10 mouse cellular contexts compared by ENCODE assay signal in the genomic region with DNA sequence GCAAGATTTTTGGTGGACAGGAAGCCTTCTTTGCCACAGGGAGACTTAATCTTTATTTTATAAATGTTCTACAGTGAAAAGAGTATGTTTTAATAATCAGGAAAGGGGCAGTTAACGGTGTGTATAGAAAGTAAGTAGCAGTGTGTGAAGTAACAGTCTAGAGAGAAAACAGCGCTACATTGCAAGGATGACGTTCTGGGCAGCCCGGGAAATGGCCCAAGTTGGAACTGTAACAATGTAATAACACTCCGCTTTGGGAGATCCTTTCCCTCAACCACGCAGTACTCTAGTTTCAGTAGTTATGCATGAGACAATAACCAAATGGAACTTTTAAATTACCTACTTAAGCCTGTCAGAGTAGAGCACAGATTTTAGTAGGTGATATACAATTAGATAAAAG.
DNase-seq lines count a peak whose midpoint lies in the region; ATAC-seq lines count a peak whose summit lies in the region.
"Had no signal": no experiment of that assay in that cellular context is flagged by ENCODE, and none has a peak within 500 bp of the region (broad histone marks: within the 10 kb centered on the region; RNA-seq: fewer than 3 reads in every experiment).

No protein-coding gene starts in this region.

- no peak overlapping the region for H3K4me3 ChIP-seq in kidney, embryonic 14.5 days (ENCODE audit: low read length)
- H3K4me3 ChIP-seq in stomach, embryonic 16.5 days (replicated peaks; ENCODE audit: low read length) = no peak overlapping the region
- H3K4me3 ChIP-seq: erythroblast, embryonic 14.5 days had no signal

- H3K9ac ChIP-seq in kidney, embryonic 14.5 days (ENCODE audit: low read depth, low read length) = no peak overlapping the region
- no peak overlapping the region for H3K9ac ChIP-seq in stomach, embryonic 16.5 days (ENCODE audit: low read length)

- H3K27me3 ChIP-seq in kidney, embryonic 14.5 days (ENCODE audit: control insufficient read depth, insufficient read depth, low read length) = no peaks in the 10 kb centered on the region
- H3K27me3 ChIP-seq in stomach, embryonic 16.5 days (ENCODE audit: control insufficient read depth, insufficient read depth, low read length) = no peaks in the 10 kb centered on the region

- H3K27ac ChIP-seq in kidney, embryonic 14.5 days (ENCODE audit: low read depth, low read length) = no peak overlapping the region
- H3K27ac ChIP-seq in stomach, embryonic 16.5 days (ENCODE audit: low read length) = peak overlapping the region; percentile 70

- no peak for ATAC-seq in kidney, embryonic 14.5 days (ENCODE audit: low FRiP score, low TSS enrichment)
- no peak for ATAC-seq in stomach, embryonic 16.5 days (ENCODE audit: insufficient read depth, low FRiP score)
- ATAC-seq: inflammation-experienced regulatory T-cells, adult 6 months had no signal

- H3K4me2 ChIP-seq in kidney, embryonic 14.5 days (replicated peaks; ENCODE audit: low read depth, low read length) = no peak overlapping the region
- H3K4me2 ChIP-seq in stomach, embryonic 16.5 days (ENCODE audit: low read depth, low read length) = peak overlapping the region; percentile 35; the same call in 1 of the 2 replicates

- peaks cover 5% of the 10 kb centered on the region; the same call in 1 of the 2 replicates for H3K4me1 ChIP-seq in kidney, embryonic 14.5 days (ENCODE audit: control insufficient read depth, insufficient read depth, low read length)
- no peaks in the 10 kb centered on the region; the same call in 1 of the 2 replicates for H3K4me1 ChIP-seq in stomach, embryonic 16.5 days (ENCODE audit: control insufficient read depth, insufficient read depth, low read length)

- WGBS in kidney, embryonic 14.5 days = 49% methylated on average over 6 of the region's 6 CpGs
- WGBS in stomach, embryonic 16.5 days = 42% methylated on average over 6 of the region's 6 CpGs

- peak; percentile 16 for DNase-seq in kidney, postnatal 10 days
- DNase-seq in urinary bladder, postnatal 14 days (ENCODE audit: low spot score) = peak; percentile 17
- DNase-seq in urinary bladder, adult 2 months (ENCODE audit: low spot score) = no peak
- peak; percentile 20 for DNase-seq in gastrocnemius, postnatal 10 days
- no peak for DNase-seq in cerebellum, adult 8-10 months
- no peak for DNase-seq in right cerebral cortex, postnatal 14 days

- H3K9me3 ChIP-seq in kidney, embryonic 14.5 days (ENCODE audit: control insufficient read depth, low read length) = no peaks in the 10 kb centered on the region
- H3K9me3 ChIP-seq in stomach, embryonic 16.5 days (replicated peaks; ENCODE audit: control insufficient read depth, low read length) = no peaks in the 10 kb centered on the region

- H3K36me3 ChIP-seq in kidney, embryonic 14.5 days (ENCODE audit: control insufficient read depth, insufficient read depth, low read length) = no peaks in the 10 kb centered on the region
- no peaks in the 10 kb centered on the region for H3K36me3 ChIP-seq in stomach, embryonic 16.5 days (ENCODE audit: control insufficient read depth, insufficient read depth, low read length)

Comparison
In these comparisons a context has a peak if more than half of its experiments do, and no peak if none do; other contexts are left out.
1. DNase-seq: peak in kidney, postnatal 10 days (single experiment), urinary bladder, postnatal 14 days (single experiment) and gastrocnemius, postnatal 10 days (single experiment); none in urinary bladder, adult 2 months (single experiment), cerebellum, adult 8-10 months (single experiment) and right cerebral cortex, postnatal 14 days (single experiment).